Mouse (Mus musculus): ENCODE results near the gene Pkd1. TPM values are rescaled to one million over a fixed set of nuclear protein-coding genes. Genes with fewer than 3 reads are reported as not detected.
A peak's percentile ranks its signal among the peaks of the same experiment; 100 is the strongest.

Pkd1 gene
- total and polyA plus RNA-seq, 3 experiments, result 2.8 to 13.4 (median 8.3) TPM

GRCm38 (mm10) chr17:24504085-24504484, 45.5 kb upstream of the Pkd1 start:
- no peak for TF ChIP-seq CHD2 (IDR thresholded peaks at IDR 0.05; ENCODE audit: low read length)
- TF ChIP-seq POLR2AphosphoS2 (IDR thresholded peaks at IDR 0.05; ENCODE audit: low read depth, low read length), result no peak
- TF ChIP-seq USF2 (conservative IDR thresholded peaks at IDR 0.05; ENCODE audit: low read depth, low read length), result no peak
- no peak for TF ChIP-seq EP300 (IDR thresholded peaks at IDR 0.05; ENCODE audit: low read length)
- TF ChIP-seq POLR2A (IDR thresholded peaks at IDR 0.05; ENCODE audit: low read depth, low read length), result no peak
- no peak for TF ChIP-seq IRF4 (IDR thresholded peaks at IDR 0.05; ENCODE audit: low read depth, low read length)
- no peak for TF ChIP-seq TCF12 (IDR thresholded peaks at IDR 0.05; ENCODE audit: low read depth, low read length)
- no peak for TF ChIP-seq TBP (conservative IDR thresholded peaks at IDR 0.05; ENCODE audit: low read depth, low read length)
- no peak for TF ChIP-seq MXI1 (IDR thresholded peaks at IDR 0.05; ENCODE audit: low read depth, low read length)
- no peak for TF ChIP-seq MAX (IDR thresholded peaks at IDR 0.05; ENCODE audit: low read length)
- peaks cover 4% of the 10 kb centered on the region for H3K27me3 ChIP-seq (replicated peaks)
- peaks cover 40 to 62% of the 10 kb centered on the region in 2 experiments for H3K36me3 ChIP-seq (replicated peaks in 1 of 2; ENCODE audit: control insufficient read depth in 1 of 2, insufficient read depth in 1 of 2, low read length in 1 of 2)
- no peaks in the 10 kb centered on the region for H3K9me3 ChIP-seq (replicated peaks; ENCODE audit: low read length)
- no peak overlapping the region for H3K4me3 ChIP-seq (replicated peaks in 1 of 3; ENCODE audit: low read depth in 2 of 3, low read length in 2 of 3, poor library complexity in 1 of 3)
- H3K79me2 ChIP-seq (replicated peaks; ENCODE audit: control insufficient read depth, extremely low read depth, insufficient read depth, poor library complexity, severe bottlenecking), result no peaks in the 10 kb centered on the region
- H3K9ac ChIP-seq (ENCODE audit: insufficient read depth, low read depth), result no peak overlapping the region
- H3K4me2 ChIP-seq (ENCODE audit: insufficient read depth, low read depth, poor library complexity, severe bottlenecking), result no peak overlapping the region
- no peak for DNase-seq (ENCODE audit: extremely low read depth)
- in situ Hi-C loops (cut with MboI; ENCODE audit: low pct_ligation_motif_present, low pct_unique_long_range_greater_than_20kb, low sequenced_read_pairs), result no loop called here
- H3K4me1 ChIP-seq (ENCODE audit: control insufficient read depth in 1 of 2, insufficient read depth in 2 of 2), result no peaks in the 10 kb centered on the region
- dilution Hi-C loops (cut with MboI; ENCODE audit: extremely low pct_ligation_motif_present, extremely low pct_unique_long_range_greater_than_20kb, low sequenced_read_pairs), result no loop called here
- no peak overlapping the region for H3K27ac ChIP-seq (ENCODE audit: insufficient read depth, low read depth)

GRCm38 (mm10) chr17:24505286-24505955, 44.2 kb upstream of the Pkd1 start:
- TF ChIP-seq E2F4 (IDR thresholded peaks at IDR 0.05; ENCODE audit: insufficient replicate concordance, low read depth, low read length) (no peak), ZNF384 (IDR thresholded peaks at IDR 0.05; ENCODE audit: low read depth, low read length) (no peak)
- Histone ChIP-seq H3K79me2 (replicated peaks; ENCODE audit: control insufficient read depth, extremely low read depth, insufficient read depth, poor library complexity, severe bottlenecking) (no peaks in the 10 kb centered on the region), H3K4me2 (ENCODE audit: insufficient read depth, low read depth, poor library complexity, severe bottlenecking) (no peak overlapping the region), H3K27ac (ENCODE audit: insufficient read depth, low read depth) (no peak overlapping the region), H3K4me3 (replicated peaks in 1 of 3; ENCODE audit: low read depth in 2 of 3, low read length in 2 of 3, poor library complexity in 1 of 3) (no peak overlapping the region), H3K36me3 (replicated peaks in 1 of 2; ENCODE audit: control insufficient read depth in 1 of 2, insufficient read depth in 1 of 2, low read length in 1 of 2) (peaks cover 54 to 76% of the 10 kb centered on the region in 2 experiments), H3K4me1 (ENCODE audit: control insufficient read depth in 1 of 2, insufficient read depth in 2 of 2) (no peaks in the 10 kb centered on the region), H3K9me3 (replicated peaks; ENCODE audit: low read length) (no peaks in the 10 kb centered on the region), H3K27me3 (replicated peaks) (peaks cover 2% of the 10 kb centered on the region), H3K9ac (ENCODE audit: insufficient read depth, low read depth) (no peak overlapping the region)
- dilution Hi-C loops (cut with MboI; ENCODE audit: extremely low pct_ligation_motif_present, extremely low pct_unique_long_range_greater_than_20kb, low sequenced_read_pairs) (no loop called here), in situ Hi-C loops (cut with MboI; ENCODE audit: low pct_ligation_motif_present, low pct_unique_long_range_greater_than_20kb, low sequenced_read_pairs) (no loop called here)
- no peak for DNase-seq (ENCODE audit: extremely low read depth)

- Histone ChIP-seq H3K9ac (ENCODE audit: insufficient read depth, low read depth) (no peak overlapping the region), H3K4me3 (replicated peaks in 1 of 3; ENCODE audit: low read depth in 2 of 3, low read length in 2 of 3, poor library complexity in 1 of 3) (no peak overlapping the region), H3K79me2 (replicated peaks; ENCODE audit: control insufficient read depth, extremely low read depth, insufficient read depth, poor library complexity, severe bottlenecking) (no peaks in the 10 kb centered on the region), H3K9me3 (replicated peaks; ENCODE audit: low read length) (no peaks in the 10 kb centered on the region), H3K27me3 (replicated peaks) (no peaks in the 10 kb centered on the region), H3K36me3 (replicated peaks in 1 of 2; ENCODE audit: control insufficient read depth in 1 of 2, insufficient read depth in 1 of 2, low read length in 1 of 2) (peaks cover 64 to 86% of the 10 kb centered on the region in 2 experiments), H3K27ac (ENCODE audit: insufficient read depth, low read depth) (no peak overlapping the region), H3K4me2 (ENCODE audit: insufficient read depth, low read depth, poor library complexity, severe bottlenecking) (no peak overlapping the region), H3K4me1 (ENCODE audit: control insufficient read depth in 1 of 2, insufficient read depth in 2 of 2) (no peaks in the 10 kb centered on the region)
- dilution Hi-C loops (cut with MboI; ENCODE audit: extremely low pct_ligation_motif_present, extremely low pct_unique_long_range_greater_than_20kb, low sequenced_read_pairs) (no loop called here), in situ Hi-C loops (cut with MboI; ENCODE audit: low pct_ligation_motif_present, low pct_unique_long_range_greater_than_20kb, low sequenced_read_pairs) (no loop called here)
- TF ChIP-seq ZC3H11A (IDR thresholded peaks at IDR 0.05; ENCODE audit: low read depth, low read length) (no peak), POLR2A (IDR thresholded peaks at IDR 0.05; ENCODE audit: low read depth, low read length) (0 out of 2 replicates have a peak, but pooled peaks have one; percentile 6)
- DNase-seq (ENCODE audit: extremely low read depth), result no peak
Observed at GRCm38 (mm10) chr17:24506332-24507070, 43.1 kb upstream of the Pkd1 start.
